Mouse (Mus musculus): Measurements from ENCODE around the gene Ide.

Gene Ide

GRCm38 (mm10) chr19:37337752-37338151 lies at the start of gene Ide:
Gene Ide (minus strand): TSS chr19:37337852.
- no peak for DNase-seq (ENCODE audit: low read depth)

GRCm38 (mm10) chr19:37386126-37386525 lies 48.5 kb upstream of the Ide start:
- no peak for DNase-seq (ENCODE audit: low read depth)

GRCm38 (mm10) chr19:37378816-37379215 lies 41.2 kb upstream of the Ide start:
- DNase-seq (ENCODE audit: low read depth) = no peak

- peak; percentile 47 for DNase-seq (ENCODE audit: low read depth)
These were observed 39.8 kb upstream of the Ide start for GRCm38 (mm10) chr19:37377404-37377990.

GRCm38 (mm10) chr19:37376841-37377240 lies 39.2 kb upstream of the Ide start:
- DNase-seq (ENCODE audit: low read depth) = no peak

GRCm38 (mm10) chr19:37375755-37376615 lies 38.3 kb upstream of the Ide start, which contains the start of gene Kif11:
Gene Kif11 (plus strand): TSS chr19:37376403.
- DNase-seq (ENCODE audit: low read depth) = peak; percentile 99

GRCm38 (mm10) chr19:37374941-37375754 lies 37.5 kb upstream of the Ide start:
- peak; percentile 56 for DNase-seq (ENCODE audit: low read depth)

GRCm38 (mm10) chr19:37370356-37370755 lies 32.7 kb upstream of the Ide start:
- DNase-seq (ENCODE audit: low read depth) = no peak

GRCm38 (mm10) chr19:37369921-37370320 lies 32.3 kb upstream of the Ide start:
- no peak for DNase-seq (ENCODE audit: low read depth)

- no peak for DNase-seq (ENCODE audit: low read depth)
These were observed 31.3 kb upstream of the Ide start for GRCm38 (mm10) chr19:37368990-37369389.

GRCm38 (mm10) chr19:37363128-37363939 lies 25.7 kb upstream of the Ide start:
- DNase-seq (ENCODE audit: low read depth) = no peak

GRCm38 (mm10) chr19:37362545-37362944 lies 24.9 kb upstream of the Ide start:
- no peak for DNase-seq (ENCODE audit: low read depth)

GRCm38 (mm10) chr19:37360044-37360443 lies 22.4 kb upstream of the Ide start:
- DNase-seq (ENCODE audit: low read depth) = no peak

GRCm38 (mm10) chr19:37353331-37353730 lies 15.7 kb upstream of the Ide start:
- no peak for DNase-seq (ENCODE audit: low read depth)

GRCm38 (mm10) chr19:37352756-37353155 lies 15.1 kb upstream of the Ide start:
- DNase-seq (ENCODE audit: low read depth) = no peak

GRCm38 (mm10) chr19:37348952-37349351 lies 11.3 kb upstream of the Ide start:
- no peak for DNase-seq (ENCODE audit: low read depth)

GRCm38 (mm10) chr19:37348331-37348730 lies 10.7 kb upstream of the Ide start:
- DNase-seq (ENCODE audit: low read depth) = no peak

GRCm38 (mm10) chr19:37346258-37346657 lies 8.6 kb upstream of the Ide start:
- DNase-seq (ENCODE audit: low read depth) = no peak

GRCm38 (mm10) chr19:37343899-37344298 lies 6.2 kb upstream of the Ide start:
- no peak for DNase-seq (ENCODE audit: low read depth)

GRCm38 (mm10) chr19:37340931-37341330 lies 3.3 kb upstream of the Ide start:
- no peak for DNase-seq (ENCODE audit: low read depth)

- DNase-seq (ENCODE audit: low read depth) = no peak
These were observed 2.8 kb upstream of the Ide start for GRCm38 (mm10) chr19:37340495-37340894.

- no peak for DNase-seq (ENCODE audit: low read depth)
These were observed 2.3 kb downstream of the Ide start for GRCm38 (mm10) chr19:37335392-37335791.
